Mouse (Mus musculus) liver, embryonic 15.5 days (tissue): ENCODE results near the gene Alcam. TPM values are rescaled to one million over a fixed set of nuclear protein-coding genes. Genes with fewer than 3 reads are reported as not detected.
A peak's percentile ranks its signal among the peaks of the same experiment; 100 is the strongest.

Source experiments
- ATAC-seq: fragments of 200-750 bp; cut with Nextera tagmentation; 2 replicates; pipeline ENCODE4 v1.8.0; 2017; ENCODE audit warnings: moderate number of reproducible peaks, mild to moderate bottlenecking, moderate library complexity; ENCODE audit not compliant: insufficient read depth
- H3K27ac ChIP-seq: fragments of 300-500 bp; sonication (generic); replicated peaks from 2 replicates; pipeline ENCODE4 v1.5.1; 2015; ENCODE audit warnings: mild to moderate bottlenecking, inconsistent platforms
- H3K27me3 ChIP-seq: fragments of 300-500 bp; sonication (generic); 2 replicates; pipeline ENCODE4 v1.6.1; 2015; ENCODE audit warnings: mild to moderate bottlenecking, inconsistent platforms
- H3K36me3 ChIP-seq: fragments of 300-500 bp; sonication (generic); replicated peaks from 2 replicates; pipeline ENCODE4 v1.6.1; 2015; ENCODE audit warnings: moderate library complexity, mild to moderate bottlenecking, inconsistent platforms
- H3K4me1 ChIP-seq: fragments of 300-500 bp; sonication (generic); replicated peaks from 2 replicates; pipeline ENCODE4 v1.6.1; 2015; ENCODE audit warnings: inconsistent platforms
- H3K4me2 ChIP-seq: fragments of 300-500 bp; sonication (generic); 2 replicates; pipeline ENCODE4 v1.6.1; 2015; ENCODE audit warnings: moderate library complexity, mild to moderate bottlenecking, inconsistent platforms
- H3K4me3 ChIP-seq: fragments of 300-500 bp; sonication (generic); replicated peaks from 2 replicates; pipeline ENCODE4 v1.5.1; 2015; ENCODE audit warnings: mild to moderate bottlenecking, inconsistent platforms
- H3K9ac ChIP-seq: fragments of 300-500 bp; sonication (generic); 2 replicates; pipeline ENCODE4 v1.6.1; 2015; ENCODE audit warnings: moderate library complexity, mild to moderate bottlenecking, inconsistent platforms
- H3K9me3 ChIP-seq: fragments of 300-500 bp; sonication (generic); replicated peaks from 2 replicates; pipeline ENCODE4 v1.6.1; 2016; ENCODE audit warnings: inconsistent platforms
- WGBS: fragments of 180-500 bp; shearing (Covaris S2); methylation state at CpG from one replicate; pipeline ENCODE4 v1.1.7; 2015; ENCODE audit warnings: mixed read lengths; ENCODE audit not compliant: insufficient replicate concordance; 5-methylcytosine and 5-hydroxymethylcytosine counted together
- polyA plus RNA-seq: library from polyadenylated mRNA; unstranded; fragments of >200 nt; fragmentation: Nextera tagmentation; extraction: Ambion mirVana; gene quantifications from 2 replicates; pipeline ENCODE4 v1.2.1, GENCODE M21; 2015

Gene Alcam
- polyA plus RNA-seq, 1 experiment from 2014 or later: 6.5 TPM

DNA sequence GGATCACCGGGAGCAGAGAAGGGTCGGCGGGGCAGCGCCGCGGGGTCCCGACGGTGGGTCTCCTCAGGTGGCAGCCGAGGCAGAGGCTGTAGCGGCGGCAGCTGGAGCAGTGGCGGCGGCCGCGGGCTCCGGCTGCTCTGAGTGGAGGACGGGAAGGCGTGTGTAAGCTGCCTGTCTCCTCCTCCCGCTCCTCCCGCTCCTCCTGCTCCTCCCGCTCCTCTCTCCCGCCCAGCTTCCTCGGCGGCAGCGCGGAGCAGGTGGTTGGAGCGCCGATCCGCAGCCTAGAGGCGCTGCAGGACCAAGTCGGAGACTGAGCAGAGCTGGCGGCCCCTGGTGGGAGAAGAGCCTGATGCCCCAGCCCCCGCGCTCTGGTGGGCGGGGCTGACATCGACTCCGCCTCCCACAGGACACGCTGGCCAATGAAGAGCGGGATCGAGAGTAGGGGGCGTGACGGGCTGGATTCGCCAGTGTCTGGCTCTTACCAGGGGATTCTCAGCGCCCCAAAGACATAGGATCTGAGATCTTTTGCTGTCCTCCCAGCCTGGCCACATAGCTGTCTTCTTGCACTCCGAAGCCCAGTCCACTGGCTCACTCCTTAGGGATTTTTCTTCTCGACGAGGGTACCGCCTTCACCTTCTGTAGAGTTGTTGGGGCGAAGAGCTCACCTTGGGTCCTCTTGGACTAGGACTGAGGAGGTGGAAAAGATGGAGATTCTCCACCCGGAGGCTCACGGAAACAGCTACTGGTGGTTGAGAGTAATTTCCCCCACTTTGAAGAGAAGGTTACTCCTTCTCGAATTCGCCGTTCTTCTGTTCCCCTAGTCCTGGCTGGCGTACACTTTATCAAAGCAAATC, 785 bp downstream of the Alcam start:
- Histone ChIP-seq H3K9ac (peak overlapping the region; percentile 35; the same call in 1 of the 2 replicates), H3K4me3 (peak overlapping the region; percentile 59), H3K4me2 (peak overlapping the region; percentile 63), H3K36me3 (no peaks in the 10 kb centered on the region), H3K4me1 (peaks cover 4% of the 10 kb centered on the region; the same call in 1 of the 2 replicates), H3K27ac (peak overlapping the region; percentile 38; the same call in 1 of the 2 replicates), H3K27me3 (peaks cover 50% of the 10 kb centered on the region), H3K9me3 (no peaks in the 10 kb centered on the region)
- peak; percentile 89 for ATAC-seq
- WGBS: under 1% methylated on average over 49 of the region's 55 CpGs

DNA sequence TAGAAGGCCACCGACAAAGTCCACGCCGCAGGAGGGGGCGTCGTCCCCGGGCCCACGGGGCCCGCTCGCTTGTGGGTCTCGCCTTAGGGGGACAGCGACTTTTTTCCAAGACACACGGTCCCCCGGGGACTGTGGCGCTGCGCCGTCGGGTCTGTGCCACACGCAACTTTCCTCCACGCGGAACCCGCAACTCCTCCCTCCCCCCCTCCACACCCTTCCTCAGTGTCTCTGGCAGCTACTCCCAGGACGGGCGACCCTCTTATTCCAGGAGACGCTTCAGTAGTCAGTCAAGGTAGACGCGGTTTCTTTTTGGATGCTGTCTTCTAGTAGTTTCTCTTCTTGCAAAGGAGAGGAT, 1.4 kb downstream of the Alcam start:
- 0% methylated on average over 26 of the region's 26 CpGs for WGBS
- Histone ChIP-seq H3K27ac (peak overlapping the region; percentile 38), H3K4me2 (peak overlapping the region; percentile 63), H3K9ac (peak overlapping the region; percentile 35), H3K27me3 (peaks cover 50% of the 10 kb centered on the region), H3K9me3 (no peaks in the 10 kb centered on the region), H3K4me3 (peak overlapping the region; percentile 59), H3K36me3 (no peaks in the 10 kb centered on the region), H3K4me1 (peaks cover 4% of the 10 kb centered on the region; the same call in 1 of the 2 replicates)
- ATAC-seq: peak; percentile 3; the same call in 1 of the 2 replicates

DNA sequence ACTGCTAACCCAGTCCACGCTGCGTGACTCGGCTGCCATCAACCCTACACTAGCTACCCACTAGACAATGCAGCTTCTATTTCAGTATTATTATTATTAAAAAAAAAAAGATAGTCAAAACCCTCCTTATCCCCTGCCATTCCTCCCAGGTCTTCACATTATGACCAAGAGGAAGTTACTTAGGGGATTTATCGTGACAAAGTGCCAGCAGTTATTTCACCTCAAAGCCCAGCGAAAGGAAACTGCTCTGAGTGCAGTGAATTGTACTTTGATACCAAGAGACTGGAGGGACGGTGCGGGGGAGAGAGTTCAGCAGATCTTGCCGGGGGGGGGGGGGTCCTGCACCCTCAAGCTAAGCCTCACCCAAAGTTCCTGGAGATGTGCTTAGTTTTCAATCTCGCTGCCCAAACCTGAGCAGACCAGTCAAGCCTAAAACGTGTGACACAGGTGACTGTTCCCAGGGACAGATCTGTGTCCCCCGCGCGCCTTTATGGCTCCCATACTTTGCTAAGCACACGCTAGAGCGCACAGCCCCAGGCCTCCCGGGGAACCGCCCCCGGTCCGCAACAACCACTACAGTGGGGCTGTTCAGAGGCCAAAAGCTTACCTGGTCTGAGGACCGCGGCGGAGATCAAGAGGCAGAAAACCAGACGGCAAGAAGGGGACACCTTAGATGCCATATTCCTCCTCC, 1.9 kb downstream of the Alcam start:
- Histone ChIP-seq H3K4me2 (peak overlapping the region; percentile 63), H3K27ac (peak overlapping the region; percentile 41), H3K4me1 (peaks cover 4% of the 10 kb centered on the region; the same call in 1 of the 2 replicates), H3K27me3 (peaks cover 50% of the 10 kb centered on the region), H3K36me3 (no peaks in the 10 kb centered on the region), H3K9me3 (no peaks in the 10 kb centered on the region), H3K4me3 (peak overlapping the region; percentile 59), H3K9ac (peak overlapping the region; percentile 35)
- WGBS: 1% methylated on average over 23 of the region's 23 CpGs
- ATAC-seq: no peak

DNA sequence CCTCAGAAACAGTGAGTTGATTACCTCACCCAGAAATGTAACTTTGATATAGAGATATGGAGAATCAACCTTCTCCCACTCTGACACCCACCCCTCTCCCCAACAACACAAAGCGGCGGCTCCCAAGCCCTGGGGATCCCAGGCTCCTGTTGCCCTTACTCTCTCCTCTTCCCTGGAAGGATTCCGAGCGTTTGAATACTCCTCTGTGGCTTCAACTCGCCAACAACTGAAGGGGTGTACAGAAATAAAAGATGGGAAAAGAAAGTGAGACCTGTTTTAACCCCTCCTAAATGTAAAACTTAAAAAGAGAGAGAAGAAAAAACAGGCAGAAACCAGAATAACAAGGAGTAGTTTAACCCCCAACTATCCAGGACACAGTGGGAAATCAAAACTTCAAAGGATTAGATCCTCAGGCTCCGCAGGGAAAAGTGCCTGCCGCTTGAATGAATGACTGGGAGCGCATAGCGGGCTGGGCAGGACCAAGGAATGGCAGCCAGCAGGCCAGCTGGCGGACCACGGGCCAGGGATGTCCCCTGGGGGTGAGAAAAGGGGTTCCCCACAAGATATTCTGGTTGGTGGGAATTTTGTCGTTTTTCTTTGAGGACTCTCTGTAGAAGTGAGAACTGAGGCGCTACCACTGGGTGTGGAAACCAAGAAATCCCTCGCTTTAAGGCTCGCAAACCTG, 2.6 kb downstream of the Alcam start:
- H3K27me3 ChIP-seq: peaks cover 50% of the 10 kb centered on the region
- no peak for ATAC-seq
- H3K4me1 ChIP-seq: peaks cover 4% of the 10 kb centered on the region; the same call in 1 of the 2 replicates
- 2% methylated on average over 15 of the region's 15 CpGs for WGBS
- H3K4me2 ChIP-seq: peak overlapping the region; percentile 63
- H3K36me3 ChIP-seq: no peaks in the 10 kb centered on the region
- peak overlapping the region; percentile 59 for H3K4me3 ChIP-seq
- H3K27ac ChIP-seq: peak overlapping the region; percentile 41; the same call in 1 of the 2 replicates
- no peak overlapping the region for H3K9ac ChIP-seq
- no peaks in the 10 kb centered on the region for H3K9me3 ChIP-seq

DNA sequence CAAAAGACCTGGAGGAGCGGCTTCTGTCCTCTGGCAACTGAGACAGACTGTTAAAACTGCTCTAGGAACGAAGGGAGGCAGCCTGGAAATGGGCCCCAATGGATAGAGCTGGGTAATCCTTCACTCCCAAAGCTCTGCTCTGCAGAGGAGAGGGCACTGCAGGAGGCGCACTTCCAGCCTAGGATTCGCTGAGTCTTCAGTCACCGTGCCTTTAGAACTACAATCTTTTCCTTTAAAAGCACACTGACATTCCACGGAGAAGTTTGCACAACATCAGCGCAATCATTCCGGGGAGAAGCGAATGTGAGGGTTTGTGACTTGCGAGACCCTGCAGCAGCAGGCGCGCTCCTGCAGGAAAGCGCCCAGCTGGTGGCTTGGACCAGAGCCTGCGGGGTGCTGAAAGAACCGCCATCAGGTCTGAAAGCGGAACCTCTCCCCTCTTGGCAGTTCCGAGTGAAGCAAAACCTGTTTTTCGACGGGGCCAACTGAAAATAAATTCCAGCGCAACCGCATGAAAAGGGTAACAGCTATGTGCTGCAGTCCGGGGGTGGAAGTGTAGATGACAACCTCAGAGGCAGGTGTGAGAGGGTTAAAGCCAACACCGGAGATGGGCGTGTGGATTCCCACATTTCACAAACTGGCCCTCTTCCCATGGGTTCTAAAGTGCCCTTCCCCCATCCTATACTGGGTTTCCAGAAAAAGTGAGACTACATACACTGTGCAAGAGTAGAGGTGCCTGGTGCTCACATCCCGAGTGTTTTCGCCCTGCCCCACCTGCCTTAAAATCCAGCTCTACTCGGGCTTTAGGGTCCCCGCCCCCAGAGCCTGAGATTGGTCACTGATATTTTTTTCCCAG, 3.4 kb downstream of the Alcam start:
- ATAC-seq: peak; percentile 14; the same call in 1 of the 2 replicates
- 1% methylated on average over 28 of the region's 28 CpGs for WGBS
- Histone ChIP-seq H3K4me2 (peak overlapping the region; percentile 63), H3K36me3 (no peaks in the 10 kb centered on the region), H3K27me3 (peaks cover 50% of the 10 kb centered on the region), H3K27ac (no peak overlapping the region), H3K4me1 (peaks cover 4% of the 10 kb centered on the region; the same call in 1 of the 2 replicates), H3K4me3 (peak overlapping the region; percentile 59), H3K9ac (peak overlapping the region; percentile 18; the same call in 1 of the 2 replicates), H3K9me3 (no peaks in the 10 kb centered on the region)

DNA sequence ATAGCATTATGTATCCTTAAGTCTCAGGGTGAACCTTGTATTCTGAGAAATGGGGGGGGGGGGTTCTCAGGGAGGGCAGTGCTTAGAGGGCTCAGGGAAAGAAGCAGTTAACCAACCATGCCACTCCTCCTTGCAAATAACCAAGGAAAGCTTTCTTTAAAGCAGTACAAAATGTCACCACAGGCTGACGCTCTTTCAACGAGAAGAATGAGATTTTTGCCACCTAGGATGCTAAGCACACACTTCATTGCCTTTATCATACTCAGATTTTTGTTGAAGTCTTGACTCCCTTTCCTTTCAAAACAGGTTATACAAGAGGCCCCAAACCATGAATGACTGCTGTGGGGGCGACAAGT, 4.0 kb downstream of the Alcam start:
- no peak overlapping the region for H3K27ac ChIP-seq
- H3K9me3 ChIP-seq: no peaks in the 10 kb centered on the region
- no peak overlapping the region for H3K9ac ChIP-seq
- no peaks in the 10 kb centered on the region for H3K36me3 ChIP-seq
- peaks cover 50% of the 10 kb centered on the region for H3K27me3 ChIP-seq
- peak overlapping the region; percentile 59 for H3K4me3 ChIP-seq
- no peak for ATAC-seq
- peak overlapping the region; percentile 63 for H3K4me2 ChIP-seq
- H3K4me1 ChIP-seq: peaks cover 4% of the 10 kb centered on the region; the same call in 1 of the 2 replicates
- WGBS: 18% methylated on average over 3 of the region's 3 CpGs

DNA sequence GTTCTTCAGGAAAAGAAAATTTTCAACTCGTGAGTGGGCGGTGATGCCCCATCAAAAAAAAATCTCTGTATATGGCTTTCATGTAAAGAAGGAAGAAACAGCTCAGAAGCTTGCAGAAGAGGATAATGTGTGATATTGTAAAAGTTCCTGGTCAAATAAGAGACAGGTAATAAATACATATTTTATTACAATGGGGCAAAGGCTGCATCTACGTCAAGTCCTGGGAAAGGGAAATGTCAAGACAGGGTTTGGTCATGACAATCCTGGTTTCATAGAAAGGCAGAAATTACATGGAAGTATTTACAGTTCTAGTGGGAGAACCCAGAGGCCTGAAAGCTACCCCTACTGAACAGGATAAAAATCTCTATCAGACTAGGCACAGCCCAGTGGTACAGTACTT, 7.9 kb downstream of the Alcam start:
- Histone ChIP-seq H3K4me2 (no peak overlapping the region), H3K4me3 (no peak overlapping the region), H3K4me1 (no peaks in the 10 kb centered on the region), H3K27me3 (peaks cover 15% of the 10 kb centered on the region), H3K9me3 (no peaks in the 10 kb centered on the region), H3K36me3 (no peaks in the 10 kb centered on the region), H3K9ac (no peak overlapping the region), H3K27ac (no peak overlapping the region)
- ATAC-seq: no peak
- whole genome bisulfite sequencing: 67% methylated on average over 3 of the region's 3 CpGs

DNA sequence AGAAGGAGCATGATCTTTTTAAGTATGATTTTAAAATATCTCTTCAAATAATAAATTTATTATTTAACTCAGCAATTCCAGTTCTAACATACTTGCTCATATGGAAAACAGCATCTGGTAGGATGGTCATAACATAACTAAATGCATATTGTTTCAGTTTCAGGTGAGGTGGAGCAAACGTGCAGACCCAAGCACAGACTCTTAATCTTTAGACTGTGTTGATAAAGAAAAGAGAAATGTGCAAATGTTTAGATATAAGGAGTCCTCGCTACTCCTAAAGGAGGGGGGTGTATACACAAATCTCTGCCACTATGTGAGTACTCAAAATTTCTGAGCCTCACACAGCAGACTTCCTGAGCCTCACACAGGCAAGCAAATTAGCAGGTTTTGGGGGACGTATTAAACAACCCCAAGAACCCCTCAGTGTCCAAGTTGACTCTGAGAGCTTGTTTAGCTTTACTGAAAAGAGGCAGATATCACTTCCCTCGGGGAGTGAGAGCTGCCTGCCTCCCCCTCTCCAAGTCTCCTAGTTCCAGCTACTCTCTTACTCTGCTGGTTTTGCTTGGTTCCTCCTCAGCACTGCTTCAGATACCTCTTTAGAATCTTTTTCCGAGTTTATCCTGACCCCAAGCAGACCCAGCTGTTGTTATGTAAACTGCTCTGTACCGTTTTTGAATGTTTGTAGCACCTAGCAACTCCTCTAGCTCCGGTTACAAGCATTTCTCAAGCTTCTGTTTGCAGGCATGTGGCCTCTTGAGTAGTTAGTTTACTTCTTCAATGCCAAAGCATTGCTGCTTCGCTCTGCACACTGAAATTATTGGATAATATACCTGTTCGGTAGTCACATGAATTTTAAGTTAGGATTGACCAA, 10.0 kb downstream of the Alcam start:
- Histone ChIP-seq H3K9me3 (no peaks in the 10 kb centered on the region), H3K27ac (no peak overlapping the region), H3K4me2 (no peak overlapping the region), H3K9ac (no peak overlapping the region), H3K4me3 (no peak overlapping the region), H3K36me3 (no peaks in the 10 kb centered on the region), H3K27me3 (no peaks in the 10 kb centered on the region), H3K4me1 (no peaks in the 10 kb centered on the region)
- no peak for ATAC-seq
- 36% methylated on average over 9 of the region's 9 CpGs for WGBS

DNA sequence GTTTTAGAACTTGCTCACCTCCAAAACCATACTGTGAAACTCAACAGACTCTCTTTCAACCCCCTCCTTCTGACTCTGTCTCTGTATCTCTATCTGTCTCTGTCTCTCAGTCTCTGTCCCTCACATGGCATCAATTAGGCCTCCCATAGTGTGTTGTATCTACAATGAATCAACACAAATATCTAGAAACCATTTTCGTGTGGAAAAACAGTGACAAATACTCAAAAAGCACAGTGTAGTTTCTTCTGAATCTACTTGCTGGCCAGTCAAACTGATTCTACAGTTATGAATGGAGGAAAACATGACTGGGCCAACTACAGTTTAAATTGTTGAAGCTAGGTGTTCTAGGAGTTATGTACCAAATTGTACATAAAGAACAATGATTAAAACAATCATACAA, 10.8 kb downstream of the Alcam start:
- Histone ChIP-seq H3K4me2 (no peak overlapping the region), H3K9ac (no peak overlapping the region), H3K27ac (no peak overlapping the region), H3K36me3 (no peaks in the 10 kb centered on the region), H3K4me1 (no peaks in the 10 kb centered on the region), H3K9me3 (no peaks in the 10 kb centered on the region), H3K4me3 (no peak overlapping the region), H3K27me3 (no peaks in the 10 kb centered on the region)
- 38% methylated on average over 1 of the region's 1 CpGs for WGBS
- no peak for ATAC-seq

DNA sequence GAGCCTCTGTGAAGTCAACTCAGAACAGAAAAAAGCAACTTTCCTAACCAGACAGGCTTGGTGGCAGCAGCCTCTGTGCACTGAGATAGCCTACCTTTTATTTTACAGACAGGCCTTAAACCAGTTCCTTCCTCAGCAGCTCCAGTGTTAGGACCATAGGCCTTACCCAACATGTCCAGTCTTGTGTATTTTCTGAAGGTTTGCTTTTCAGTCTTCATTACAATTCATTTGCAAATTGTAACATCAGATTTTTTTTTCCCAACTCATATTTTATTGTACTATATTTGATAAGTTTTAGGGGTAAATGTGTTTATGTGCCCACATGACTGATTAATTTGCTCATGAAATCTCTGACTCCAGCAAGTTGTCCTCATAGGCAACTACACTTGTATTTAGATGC, 14.3 kb downstream of the Alcam start:
- Histone ChIP-seq H3K4me2 (no peak overlapping the region), H3K27ac (no peak overlapping the region), H3K27me3 (no peaks in the 10 kb centered on the region), H3K9me3 (no peaks in the 10 kb centered on the region), H3K4me3 (no peak overlapping the region), H3K9ac (no peak overlapping the region), H3K4me1 (0 out of 2 replicates have a peak, but pooled peaks cover 3% of the 10 kb centered on the region), H3K36me3 (no peaks in the 10 kb centered on the region)
- ATAC-seq: no peak
